Mouse (Mus musculus): ENCODE data around the gene Bicc1.

- TF ChIP-seq EP300 (IDR thresholded peaks at IDR 0.05; ENCODE audit: insufficient read depth, low read depth, low read length) = no peak
- TF ChIP-seq POLR2A (IDR thresholded peaks at IDR 0.05; ENCODE audit: insufficient read depth, low read length) = no peak
- no peak for TF ChIP-seq CTCF (IDR thresholded peaks at IDR 0.05; ENCODE audit: low read depth, low read length)
Measured at GRCm38 (mm10) chr10:71201512-71201911, 42.0 kb upstream of the Bicc1 start.
